Mouse (Mus musculus): ENCODE data around the gene Ugt1a8.
"Not testable (repeated sequence)": the region's sequence is repeated elsewhere in the genome, so short reads cannot be mapped to it uniquely, and the experiment has no call there.

- not testable (repeated sequence) for TF ChIP-seq GATA1, TAL1 (IDR thresholded peaks at IDR 0.05; ENCODE audit: low read length)
Observed at GRCm38 (mm10) chr1:88109604-88110003, 22.0 kb downstream of the Ugt1a8 start.
